Mouse (Mus musculus) ES-Bruce4 (cell line): ENCODE data around the gene Lrrc56. TPM values are rescaled to one million over a fixed set of nuclear protein-coding genes. Genes with fewer than 3 reads are reported as not detected.

ENCODE experiments used
- H3K27ac ChIP-seq: 2 replicates; pipeline ENCODE4 v1.5.1; 2012; ENCODE audit warnings: low read length, inconsistent platforms; ENCODE audit not compliant: insufficient read depth
- H3K27me3 ChIP-seq: 2 replicates; pipeline ENCODE4 v1.6.1; 2012; ENCODE audit warnings: mild to moderate bottlenecking, low read length, inconsistent platforms; ENCODE audit not compliant: control insufficient read depth, poor library complexity, insufficient read depth, severe bottlenecking
- H3K36me3 ChIP-seq: 2 replicates; pipeline ENCODE4 v1.6.1; 2012; ENCODE audit warnings: inconsistent platforms, mild to moderate bottlenecking, low read length, moderate library complexity; ENCODE audit not compliant: control insufficient read depth, poor library complexity, insufficient read depth, severe bottlenecking
- H3K4me1 ChIP-seq: one replicate; pipeline ENCODE4 v1.8.1; 2011; ENCODE audit warnings: low read length; ENCODE audit not compliant: control insufficient read depth, insufficient read depth
- H3K4me3 ChIP-seq: 2 replicates; pipeline ENCODE4 v1.5.1; 2011; ENCODE audit warnings: low read depth, mild to moderate bottlenecking, low read length
- H3K9ac ChIP-seq: 2 replicates; pipeline ENCODE4 v1.6.1; 2012; ENCODE audit warnings: low read depth, mild to moderate bottlenecking, inconsistent platforms; ENCODE audit not compliant: poor library complexity, severe bottlenecking
- H3K9me3 ChIP-seq: replicated peaks from 2 replicates; pipeline ENCODE4 v1.6.1; 2012; ENCODE audit warnings: mild to moderate bottlenecking, low read length, inconsistent platforms; ENCODE audit not compliant: control insufficient read depth, poor library complexity, insufficient read depth, severe bottlenecking
- CTCF ChIP-seq: IDR thresholded peaks from one replicate; pipeline ENCODE4 v1.8.1; 2011; ENCODE audit warnings: low read depth, low read length
- EP300 ChIP-seq: IDR thresholded peaks from 2 replicates; pipeline ENCODE4 v1.6.1; 2011; ENCODE audit warnings: low read depth, low read length; ENCODE audit not compliant: insufficient read depth
- POLR2A ChIP-seq: IDR thresholded peaks from one replicate; pipeline ENCODE4 v1.8.1; 2011; ENCODE audit warnings: low read length; ENCODE audit not compliant: insufficient read depth
- polyA plus RNA-seq: library from polyadenylated mRNA; stranded (reverse); fragments of >200 nt; gene quantifications from 2 replicates; pipeline ENCODE4 v1.2.4, GENCODE M21; 2011; ENCODE audit warnings: low read depth; ENCODE audit not compliant: missing spikeins, insufficient read depth, insufficient read length

Gene Lrrc56
- polyA plus RNA-seq, 1 experiment = 3.4 TPM

GRCm38 (mm10) chr7:141205504-141205903, 11.5 kb downstream of the Lrrc56 start:
- TF ChIP-seq CTCF (no peak), EP300 (no peak), POLR2A (no peak)

GRCm38 (mm10) chr7:141206182-141206937, 12.4 kb downstream of the Lrrc56 start:
- TF ChIP-seq POLR2A = no peak
- TF ChIP-seq CTCF = no peak
- no peak for TF ChIP-seq EP300
- Histone ChIP-seq H3K36me3 (no peaks in the 10 kb centered on the region), H3K4me1 (no peaks in the 10 kb centered on the region), H3K9me3 (no peaks in the 10 kb centered on the region), H3K9ac (no peak overlapping the region), H3K27me3 (no peaks in the 10 kb centered on the region), H3K27ac (no peak overlapping the region), H3K4me3 (no peak overlapping the region)

More at GRCm38 (mm10) chr7:141205504-141205903, 11.5 kb downstream of the Lrrc56 start:
- no peak overlapping the region for H3K4me3 ChIP-seq
- no peaks in the 10 kb centered on the region for H3K27me3 ChIP-seq
- no peak overlapping the region for H3K9ac ChIP-seq
- no peak overlapping the region for H3K27ac ChIP-seq
- H3K9me3 ChIP-seq = no peaks in the 10 kb centered on the region
- H3K36me3 ChIP-seq = no peaks in the 10 kb centered on the region
- H3K4me1 ChIP-seq = no peaks in the 10 kb centered on the region

DNA sequence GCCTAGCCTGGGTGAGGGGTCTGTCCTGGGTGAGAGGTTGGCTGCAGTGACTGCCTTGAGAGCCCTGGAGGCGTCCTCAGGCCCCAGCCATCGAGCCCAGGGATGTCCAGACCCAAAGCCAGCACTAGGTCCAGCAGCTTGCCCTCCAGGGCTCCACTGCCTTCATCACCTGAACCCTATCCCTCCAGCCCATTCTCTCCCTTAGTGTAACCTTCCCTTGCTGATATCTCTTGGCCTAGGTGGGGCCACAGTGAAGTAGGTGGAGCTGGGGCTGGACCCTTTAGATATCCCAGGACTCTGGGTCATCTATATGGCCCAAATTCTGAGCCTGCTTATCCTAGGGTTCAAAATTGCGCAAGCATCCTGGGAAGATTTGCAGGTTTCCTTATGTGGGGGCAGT, 15.6 kb downstream of the Lrrc56 start:
- no peaks in the 10 kb centered on the region for H3K36me3 ChIP-seq
- no peak overlapping the region for H3K27ac ChIP-seq
- no peak overlapping the region for H3K9ac ChIP-seq
- no peaks in the 10 kb centered on the region for H3K27me3 ChIP-seq
- H3K9me3 ChIP-seq = no peaks in the 10 kb centered on the region
- no peak overlapping the region for H3K4me3 ChIP-seq
- H3K4me1 ChIP-seq = peaks cover 4% of the 10 kb centered on the region
- TF ChIP-seq POLR2A = no peak
- no peak for TF ChIP-seq EP300
- no peak for TF ChIP-seq CTCF

GRCm38 (mm10) chr7:141210137-141210536, 16.2 kb downstream of the Lrrc56 start:
- H3K9me3 ChIP-seq = no peaks in the 10 kb centered on the region
- H3K4me1 ChIP-seq = peaks cover 4% of the 10 kb centered on the region
- H3K36me3 ChIP-seq = no peaks in the 10 kb centered on the region
- no peaks in the 10 kb centered on the region for H3K27me3 ChIP-seq
- no peak overlapping the region for H3K27ac ChIP-seq
- H3K4me3 ChIP-seq = no peak overlapping the region
- no peak overlapping the region for H3K9ac ChIP-seq
- TF ChIP-seq POLR2A (no peak), EP300 (no peak), CTCF (no peak)

DNA sequence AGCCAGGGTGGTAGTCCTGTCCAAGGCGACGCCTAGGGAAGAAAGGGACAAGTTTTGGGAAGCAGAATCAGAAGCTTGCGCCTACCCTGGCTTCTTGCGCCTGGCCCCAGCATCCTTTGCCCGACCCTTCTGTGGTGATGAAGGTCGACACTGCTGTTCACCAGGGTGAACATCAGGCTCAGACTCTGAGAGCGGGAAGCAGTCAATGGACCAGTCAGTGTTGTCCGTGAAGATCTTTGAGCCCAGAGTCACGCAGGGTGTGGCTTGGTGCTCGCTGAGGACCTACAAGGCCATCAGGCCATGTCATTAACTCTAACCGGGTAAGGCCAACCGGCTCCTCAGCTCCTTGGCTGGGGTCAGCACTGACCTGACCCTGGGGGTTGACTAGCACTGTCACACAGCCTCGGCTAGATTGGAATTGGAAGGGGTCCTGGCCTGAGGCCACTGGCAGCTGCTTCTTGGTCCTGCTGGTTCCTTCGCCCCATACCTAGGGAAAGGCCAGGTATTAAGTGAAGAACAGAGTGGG, 16.7 kb downstream of the Lrrc56 start:
- no peaks in the 10 kb centered on the region for H3K9me3 ChIP-seq
- H3K4me3 ChIP-seq = no peak overlapping the region
- H3K36me3 ChIP-seq = no peaks in the 10 kb centered on the region
- no peak overlapping the region for H3K27ac ChIP-seq
- no peak for TF ChIP-seq POLR2A
- no peak for TF ChIP-seq EP300
- TF ChIP-seq CTCF = no peak
- H3K9ac ChIP-seq = no peak overlapping the region
- H3K27me3 ChIP-seq = no peaks in the 10 kb centered on the region
- H3K4me1 ChIP-seq = peaks cover 4% of the 10 kb centered on the region

DNA sequence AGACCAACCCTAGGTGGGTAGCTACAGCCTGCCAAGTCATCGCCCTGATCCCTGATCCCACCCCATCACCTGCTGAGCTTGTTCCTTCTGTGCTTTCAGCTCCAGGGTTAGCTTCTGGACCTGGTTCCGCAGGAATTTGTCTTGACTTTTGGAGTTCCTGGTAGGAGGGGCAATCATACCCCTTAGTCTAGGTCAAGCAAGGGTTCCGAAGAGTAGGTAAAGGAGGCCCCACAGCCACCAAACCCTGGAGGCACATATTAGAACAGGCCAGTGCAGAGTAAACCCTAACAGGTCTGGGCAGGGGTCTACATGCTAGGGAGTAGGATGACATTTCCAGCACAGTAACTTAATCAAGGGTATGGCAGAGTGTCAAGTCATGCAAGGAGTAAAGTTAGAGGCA, 19.2 kb downstream of the Lrrc56 start:
- TF ChIP-seq CTCF (no peak), POLR2A (no peak), EP300 (no peak)
- Histone ChIP-seq H3K9ac (no peak overlapping the region), H3K4me3 (no peak overlapping the region), H3K4me1 (peaks cover 4% of the 10 kb centered on the region), H3K27ac (no peak overlapping the region), H3K9me3 (no peaks in the 10 kb centered on the region), H3K36me3 (0 out of 2 replicates have a peak, but pooled peaks cover 3% of the 10 kb centered on the region), H3K27me3 (no peaks in the 10 kb centered on the region)
